Mouse (Mus musculus): ENCODE data around the gene Zfp385a. TPM values are rescaled to one million over a fixed set of nuclear protein-coding genes. Genes with fewer than 3 reads are reported as not detected.

Gene Zfp385a
- polyA plus RNA-seq, 1 experiment from 2014 or later: 7.5 TPM

DNA sequence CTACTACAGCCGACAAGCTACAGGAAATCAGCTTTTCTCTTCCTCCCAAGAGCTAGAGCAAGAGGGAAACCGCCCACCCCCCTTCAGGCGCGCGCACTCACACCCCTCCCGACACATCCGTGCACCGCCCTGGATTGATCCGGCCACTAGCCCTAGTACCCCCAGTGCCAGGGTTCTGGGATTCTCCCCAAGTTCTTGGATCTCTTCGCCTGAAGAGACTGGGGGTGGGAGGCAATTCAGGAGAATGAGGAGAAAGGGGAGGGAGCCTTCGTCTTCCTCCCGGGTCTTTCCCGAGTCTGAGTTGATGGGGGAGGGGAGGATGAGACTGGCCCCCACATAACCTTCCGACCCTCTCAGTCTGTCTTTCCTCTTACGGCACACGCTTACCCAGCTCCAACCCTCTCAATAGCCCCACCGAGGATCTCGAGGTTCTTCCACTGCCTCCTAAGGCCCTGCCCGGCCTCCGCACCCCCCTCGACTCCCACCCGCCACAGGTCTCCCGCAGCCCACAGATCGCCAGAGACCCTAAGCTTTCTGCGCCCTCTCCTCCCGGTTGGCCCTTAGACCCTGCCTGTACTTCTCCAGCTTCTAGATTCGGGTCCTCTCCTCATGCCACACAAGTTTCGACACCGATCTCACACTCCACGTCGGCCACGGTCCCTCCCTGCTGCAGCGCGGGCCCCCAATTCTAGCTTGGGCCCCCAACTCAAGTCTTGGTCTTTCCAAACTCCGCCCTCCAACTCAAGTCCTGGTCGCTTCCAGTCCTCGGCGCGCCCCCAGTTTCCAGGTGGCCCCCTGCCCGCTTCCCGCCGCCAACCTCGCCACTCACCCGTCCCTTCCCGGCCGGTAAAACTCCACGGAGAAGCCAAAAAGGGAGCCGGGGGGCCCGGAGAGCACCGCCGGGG, 25.8 kb upstream of the Zfp385a start:
- peak overlapping the region; percentile 86 for H3K4me2 ChIP-seq (ENCODE audit: low read depth, low read length)
- H3K9ac ChIP-seq (ENCODE audit: low read length): peak overlapping the region; percentile 100
- WGBS: under 1% methylated on average over 51 of the region's 51 CpGs
- H3K4me1 ChIP-seq (ENCODE audit: control insufficient read depth, insufficient read depth, low read length): peaks cover 45% of the 10 kb centered on the region
- H3K4me3 ChIP-seq (ENCODE audit: low read length): peak overlapping the region; percentile 96
- peak; percentile 55 for ATAC-seq (replicated peaks; ENCODE audit: extremely low read depth, insufficient read depth, low FRiP score)
- H3K27ac ChIP-seq (ENCODE audit: low read length): peak overlapping the region; percentile 97
- no peaks in the 10 kb centered on the region for H3K27me3 ChIP-seq (ENCODE audit: control insufficient read depth, insufficient read depth, low read length)
- no peaks in the 10 kb centered on the region for H3K9me3 ChIP-seq (replicated peaks; ENCODE audit: control insufficient read depth, low read length)
- H3K36me3 ChIP-seq (ENCODE audit: control insufficient read depth, insufficient read depth): no peaks in the 10 kb centered on the region

- 14% methylated on average over 4 of the region's 4 CpGs for WGBS
- no peaks in the 10 kb centered on the region for H3K36me3 ChIP-seq (ENCODE audit: control insufficient read depth, insufficient read depth)
- H3K4me3 ChIP-seq (ENCODE audit: low read length): peak overlapping the region; percentile 96
- H3K4me1 ChIP-seq (ENCODE audit: control insufficient read depth, insufficient read depth, low read length): peaks cover 54% of the 10 kb centered on the region
- no peak for ATAC-seq (replicated peaks; ENCODE audit: extremely low read depth, insufficient read depth, low FRiP score)
- no peaks in the 10 kb centered on the region for H3K9me3 ChIP-seq (replicated peaks; ENCODE audit: control insufficient read depth, low read length)
- H3K27me3 ChIP-seq (ENCODE audit: control insufficient read depth, insufficient read depth, low read length): no peaks in the 10 kb centered on the region
- peak overlapping the region; percentile 86 for H3K4me2 ChIP-seq (ENCODE audit: low read depth, low read length)
- H3K27ac ChIP-seq (ENCODE audit: low read length): peak overlapping the region; percentile 97
- H3K9ac ChIP-seq (ENCODE audit: low read length): peak overlapping the region; percentile 100
Observed at GRCm38 (mm10) chr15:103364761-103365160, 24.9 kb upstream of the Zfp385a start.

GRCm38 (mm10) chr15:103363809-103364208, 23.9 kb upstream of the Zfp385a start:
- WGBS: 29% methylated on average over 1 of the region's 1 CpGs
- Histone ChIP-seq H3K27ac (ENCODE audit: low read length) (peak overlapping the region; percentile 97), H3K4me1 (ENCODE audit: control insufficient read depth, insufficient read depth, low read length) (peaks cover 64% of the 10 kb centered on the region), H3K4me2 (ENCODE audit: low read depth, low read length) (peak overlapping the region; percentile 86), H3K36me3 (ENCODE audit: control insufficient read depth, insufficient read depth) (no peaks in the 10 kb centered on the region), H3K4me3 (ENCODE audit: low read length) (peak overlapping the region; percentile 96), H3K27me3 (ENCODE audit: control insufficient read depth, insufficient read depth, low read length) (no peaks in the 10 kb centered on the region), H3K9me3 (replicated peaks; ENCODE audit: control insufficient read depth, low read length) (no peaks in the 10 kb centered on the region), H3K9ac (ENCODE audit: low read length) (peak overlapping the region; percentile 100)
- ATAC-seq (replicated peaks; ENCODE audit: extremely low read depth, insufficient read depth, low FRiP score): no peak

GRCm38 (mm10) chr15:103362950-103363349, 23.1 kb upstream of the Zfp385a start:
- peak overlapping the region; percentile 60 for H3K27ac ChIP-seq (ENCODE audit: low read length)
- no peak overlapping the region for H3K4me2 ChIP-seq (ENCODE audit: low read depth, low read length)
- H3K4me1 ChIP-seq (ENCODE audit: control insufficient read depth, insufficient read depth, low read length): peaks cover 72% of the 10 kb centered on the region
- no peaks in the 10 kb centered on the region for H3K27me3 ChIP-seq (ENCODE audit: control insufficient read depth, insufficient read depth, low read length)
- H3K9ac ChIP-seq (ENCODE audit: low read length): 0 out of 2 replicates have a peak overlapping the region, but pooled peaks have one; percentile 9
- H3K4me3 ChIP-seq (ENCODE audit: low read length): no peak overlapping the region
- H3K36me3 ChIP-seq (ENCODE audit: control insufficient read depth, insufficient read depth): no peaks in the 10 kb centered on the region
- WGBS: 81% methylated on average over 3 of the region's 3 CpGs
- no peaks in the 10 kb centered on the region for H3K9me3 ChIP-seq (replicated peaks; ENCODE audit: control insufficient read depth, low read length)
- ATAC-seq (replicated peaks; ENCODE audit: extremely low read depth, insufficient read depth, low FRiP score): no peak

GRCm38 (mm10) chr15:103362333-103362732, 22.4 kb upstream of the Zfp385a start:
- peaks cover 74% of the 10 kb centered on the region for H3K4me1 ChIP-seq (ENCODE audit: control insufficient read depth, insufficient read depth, low read length)
- no peak for ATAC-seq (replicated peaks; ENCODE audit: extremely low read depth, insufficient read depth, low FRiP score)
- H3K27ac ChIP-seq (ENCODE audit: low read length): peak overlapping the region; percentile 60
- no peaks in the 10 kb centered on the region for H3K27me3 ChIP-seq (ENCODE audit: control insufficient read depth, insufficient read depth, low read length)
- WGBS: 57% methylated on average over 6 of the region's 7 CpGs
- no peak overlapping the region for H3K4me2 ChIP-seq (ENCODE audit: low read depth, low read length)
- 0 out of 2 replicates have a peak overlapping the region, but pooled peaks have one; percentile 9 for H3K9ac ChIP-seq (ENCODE audit: low read length)
- H3K4me3 ChIP-seq (ENCODE audit: low read length): no peak overlapping the region
- peaks cover under 1% of the 10 kb centered on the region; the same call in 1 of the 2 replicates for H3K36me3 ChIP-seq (ENCODE audit: control insufficient read depth, insufficient read depth)
- no peaks in the 10 kb centered on the region for H3K9me3 ChIP-seq (replicated peaks; ENCODE audit: control insufficient read depth, low read length)

DNA sequence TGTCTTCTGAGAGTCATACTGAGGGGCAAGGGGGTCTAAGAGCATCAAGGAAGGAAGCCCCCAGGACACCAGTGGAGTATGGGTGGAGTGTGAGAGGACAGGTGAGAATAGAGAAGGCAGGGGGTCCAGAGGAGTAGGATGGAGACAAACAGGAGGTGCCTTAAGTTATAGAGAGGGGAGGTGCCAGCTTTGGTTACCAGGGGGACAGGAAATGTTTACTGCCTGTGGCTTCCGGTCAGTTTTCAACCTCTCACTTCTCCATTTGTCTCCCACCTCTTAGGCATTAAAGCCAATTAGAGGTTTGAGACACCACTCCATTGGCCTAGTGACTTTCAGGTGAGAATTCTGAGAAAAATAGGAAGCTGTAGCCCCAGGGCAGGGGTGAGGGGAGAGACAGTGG, 21.4 kb upstream of the Zfp385a start:
- Histone ChIP-seq H3K4me2 (ENCODE audit: low read depth, low read length) (no peak overlapping the region), H3K36me3 (ENCODE audit: control insufficient read depth, insufficient read depth) (peaks cover 9% of the 10 kb centered on the region; the same call in 1 of the 2 replicates), H3K27me3 (ENCODE audit: control insufficient read depth, insufficient read depth, low read length) (no peaks in the 10 kb centered on the region), H3K4me3 (ENCODE audit: low read length) (no peak overlapping the region), H3K9me3 (replicated peaks; ENCODE audit: control insufficient read depth, low read length) (no peaks in the 10 kb centered on the region), H3K27ac (ENCODE audit: low read length) (peak overlapping the region; percentile 64), H3K9ac (ENCODE audit: low read length) (peak overlapping the region; percentile 51), H3K4me1 (ENCODE audit: control insufficient read depth, insufficient read depth, low read length) (peaks cover 78% of the 10 kb centered on the region)
- no peak for ATAC-seq (replicated peaks; ENCODE audit: extremely low read depth, insufficient read depth, low FRiP score)
- 28% methylated on average over 1 of the region's 1 CpGs for WGBS

- H3K36me3 ChIP-seq (ENCODE audit: control insufficient read depth, insufficient read depth): peaks cover 16% of the 10 kb centered on the region; the same call in 1 of the 2 replicates
- 86% methylated on average over 5 of the region's 5 CpGs for WGBS
- peak overlapping the region; percentile 62 for H3K9ac ChIP-seq (ENCODE audit: low read length)
- peak overlapping the region; percentile 94 for H3K27ac ChIP-seq (ENCODE audit: low read length)
- no peaks in the 10 kb centered on the region for H3K9me3 ChIP-seq (replicated peaks; ENCODE audit: control insufficient read depth, low read length)
- H3K27me3 ChIP-seq (ENCODE audit: control insufficient read depth, insufficient read depth, low read length): no peaks in the 10 kb centered on the region
- no peak overlapping the region for H3K4me2 ChIP-seq (ENCODE audit: low read depth, low read length)
- no peak overlapping the region for H3K4me3 ChIP-seq (ENCODE audit: low read length)
- H3K4me1 ChIP-seq (ENCODE audit: control insufficient read depth, insufficient read depth, low read length): peaks cover 83% of the 10 kb centered on the region
- no peak for ATAC-seq (replicated peaks; ENCODE audit: extremely low read depth, insufficient read depth, low FRiP score)
Observed at GRCm38 (mm10) chr15:103359869-103360602, 20.1 kb upstream of the Zfp385a start.

DNA sequence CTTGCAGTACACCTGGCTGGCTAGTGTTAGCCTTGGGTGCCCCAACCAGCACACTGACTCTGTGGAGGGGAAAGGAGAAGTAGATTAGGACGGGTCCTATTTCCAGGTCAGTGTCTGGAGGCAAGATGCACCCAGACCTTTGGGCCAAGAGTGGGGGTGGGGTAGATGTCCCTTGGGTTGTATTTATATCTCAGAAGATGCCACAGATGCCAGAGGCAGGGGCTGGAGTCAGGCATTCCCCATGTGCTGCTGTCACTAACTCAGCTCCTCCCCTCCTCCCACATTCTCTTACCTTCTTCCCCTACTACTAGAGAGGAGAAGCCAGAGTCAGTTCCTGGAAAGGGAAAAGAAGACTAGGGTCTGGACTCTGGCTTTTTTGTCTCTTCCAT, 19.2 kb upstream of the Zfp385a start:
- peak overlapping the region; percentile 30; the same call in 1 of the 2 replicates for H3K9ac ChIP-seq (ENCODE audit: low read length)
- 25% methylated on average over 1 of the region's 1 CpGs for WGBS
- H3K4me3 ChIP-seq (ENCODE audit: low read length): no peak overlapping the region
- peaks cover 82% of the 10 kb centered on the region for H3K4me1 ChIP-seq (ENCODE audit: control insufficient read depth, insufficient read depth, low read length)
- no peaks in the 10 kb centered on the region for H3K27me3 ChIP-seq (ENCODE audit: control insufficient read depth, insufficient read depth, low read length)
- H3K36me3 ChIP-seq (ENCODE audit: control insufficient read depth, insufficient read depth): peaks cover 23% of the 10 kb centered on the region
- H3K27ac ChIP-seq (ENCODE audit: low read length): peak overlapping the region; percentile 94
- peak overlapping the region; percentile 38 for H3K4me2 ChIP-seq (ENCODE audit: low read depth, low read length)
- ATAC-seq (replicated peaks; ENCODE audit: extremely low read depth, insufficient read depth, low FRiP score): peak; percentile 59
- no peaks in the 10 kb centered on the region for H3K9me3 ChIP-seq (replicated peaks; ENCODE audit: control insufficient read depth, low read length)

Data from heart, embryonic 16.5 days (tissue).